Comparison of ENCODE assay signal across 24 mouse cellular contexts in genomic region chr10:86258992-86259391, GRCm38 (mm10). TPM values are rescaled to one million over a fixed set of nuclear protein-coding genes. Genes with fewer than 3 reads are reported as not detected.
A peak's percentile ranks its signal among the peaks of the same experiment; 100 is the strongest.
DNase-seq lines count a peak whose midpoint lies in the region; ATAC-seq and TF ChIP-seq lines count a peak whose summit lies in the region.
"Had no signal": no experiment of that assay in that cellular context is flagged by ENCODE, and none has a peak within 500 bp of the region (broad histone marks: within the 10 kb centered on the region; RNA-seq: fewer than 3 reads in every experiment).

No protein-coding gene starts in this region.

- TF ChIP-seq CTCF in lung, adult 2 months (IDR thresholded peaks at IDR 0.05; ENCODE audit: insufficient read depth, low read length): no peak

- ATAC-seq in granulocyte monocyte progenitor cell, adult 5-6 weeks (replicated peaks; ENCODE audit: poor library complexity, severe bottlenecking): no peak
- ATAC-seq: forebrain, embryonic 16.5 days; inflammation-experienced regulatory T-cells, adult 6 months; midbrain, embryonic 15.5 days had no signal

- no peaks in the 10 kb centered on the region for H3K36me3 ChIP-seq in hindbrain, embryonic 10.5 days
- H3K36me3 ChIP-seq: forebrain, embryonic 10.5 days; liver, embryonic 13.5 days; midbrain, embryonic 15.5 days; neural tube, embryonic 12.5 days had no signal

- H3K27me3 ChIP-seq in hindbrain, embryonic 10.5 days (ENCODE audit: insufficient read depth, poor library complexity, severe bottlenecking): no peaks in the 10 kb centered on the region
- H3K27me3 ChIP-seq: liver, embryonic 13.5 days; midbrain, embryonic 15.5 days; neural tube, embryonic 12.5 days had no signal

- peak; percentile 83 for DNase-seq in heart, adult 11 months
- no peak for DNase-seq in heart, postnatal 10 days
- peak; percentile 3 for DNase-seq in ZHBTc4 (ENCODE audit: low read depth, low spot score)
- peak; percentile 51 for DNase-seq in lung, adult 2 months
- DNase-seq in lung, postnatal 25 days (ENCODE audit: low spot score): peak; percentile 76
- no peak for DNase-seq in hindbrain, embryonic 10.5 days (ENCODE audit: low spot score)
- DNase-seq: adrenal gland, postnatal 14 days; cerebellum, adult 9-10 months; gastrocnemius, postnatal 14 days; heart, adult 2 months; heart, postnatal 36 days; liver, embryonic 13.5 days; retina, postnatal 1 day; right cerebral cortex, postnatal 25 days; thymus, postnatal 25 days had no signal

- intact Hi-C loops in heart, postnatal 10 days (cut with DNase I): no loop called here

- TF ChIP-seq POLR2A in lung, adult 2 months (IDR thresholded peaks at IDR 0.05; ENCODE audit: borderline replicate concordance, extremely low read depth, low read depth, low read length): no peak

- H3K27ac ChIP-seq in hindbrain, embryonic 10.5 days: no peak overlapping the region
- H3K27ac ChIP-seq: forebrain, embryonic 10.5 days; heart, adult 2 months; hindbrain, embryonic 14.5 days; kidney, postnatal 0 days; liver, embryonic 13.5 days; macrophage; midbrain, embryonic 15.5 days; neural tube, embryonic 12.5 days had no signal

- no peak overlapping the region for H3K4me3 ChIP-seq in lung, adult 2 months (replicated peaks; ENCODE audit: extremely low read depth, low read depth, low read length)
- H3K4me3 ChIP-seq in hindbrain, embryonic 10.5 days: no peak overlapping the region
- H3K4me3 ChIP-seq: forebrain, embryonic 10.5 days; heart, adult 2 months; liver, embryonic 13.5 days; midbrain, embryonic 15.5 days; neural tube, embryonic 12.5 days had no signal

- peaks cover 2% of the 10 kb centered on the region; the same call in 1 of the 2 replicates for H3K4me1 ChIP-seq in lung, adult 2 months (ENCODE audit: control insufficient read depth, insufficient read depth, low read length)
- 0 out of 2 replicates have a peak, but pooled peaks cover 4% of the 10 kb centered on the region for H3K4me1 ChIP-seq in hindbrain, embryonic 10.5 days (replicated peaks)
- H3K4me1 ChIP-seq: forebrain, embryonic 10.5 days; liver, embryonic 13.5 days; neural tube, embryonic 12.5 days had no signal

- WGBS in lung, adult 2 months: 54% methylated on average over 3 of the region's 3 CpGs
- 81% methylated on average over 3 of the region's 3 CpGs for WGBS in hindbrain, embryonic 10.5 days

- no peaks in the 10 kb centered on the region for H3K9me3 ChIP-seq in hindbrain, embryonic 10.5 days
- H3K9me3 ChIP-seq: forebrain, embryonic 10.5 days; liver, embryonic 13.5 days had no signal

RNA-seq across cellular contexts. Expression of gene Timp3, which starts 41.2 kb away (rescaled TPM):
- 100 to 1,000 TPM; 112 to 223 TPM for total RNA-seq in heart, postnatal 10 days (2021)
- polyA plus RNA-seq in lung, adult 2 months (2012; rRNA removed): 259 and 473 TPM in 2 replicates
- polyA plus RNA-seq in hindbrain, embryonic 10.5 days (2016; fragmentation: Nextera tagmentation; extraction: Ambion mirVana): 24.8 and 31.4 TPM in 2 replicates
- total RNA-seq in granulocyte monocyte progenitor cell, adult 5-6 weeks (2014; fragmentation: Nextera tagmentation): not detected in 2 replicates
- 0.62 and 1.2 TPM in 2 replicates for total RNA-seq in granulocyte monocyte progenitor cell, adult 5-6 weeks (2017)
- polyA plus RNA-seq: inflammation-experienced regulatory T-cells, adult 6 months had no signal

Comparison
In these comparisons a context has a peak if more than half of its experiments do, and no peak if none do; other contexts are left out.
1. DNase-seq: peak in heart, adult 11 months (single experiment), ZHBTc4 (single experiment), lung, adult 2 months (single experiment) and lung, postnatal 25 days (single experiment); none in heart, postnatal 10 days (0 of 2) and hindbrain, embryonic 10.5 days (single experiment).
2. RNA of gene Timp3, which starts 41.2 kb away (total RNA-seq): 112 to 223 TPM in heart, postnatal 10 days; 0.62 to 1.2 TPM in granulocyte monocyte progenitor cell, adult 5-6 weeks; every median in the first group is over 10 times any median in the second.